ENCODE assay signal across 30 mouse cellular contexts in the genomic region with DNA sequence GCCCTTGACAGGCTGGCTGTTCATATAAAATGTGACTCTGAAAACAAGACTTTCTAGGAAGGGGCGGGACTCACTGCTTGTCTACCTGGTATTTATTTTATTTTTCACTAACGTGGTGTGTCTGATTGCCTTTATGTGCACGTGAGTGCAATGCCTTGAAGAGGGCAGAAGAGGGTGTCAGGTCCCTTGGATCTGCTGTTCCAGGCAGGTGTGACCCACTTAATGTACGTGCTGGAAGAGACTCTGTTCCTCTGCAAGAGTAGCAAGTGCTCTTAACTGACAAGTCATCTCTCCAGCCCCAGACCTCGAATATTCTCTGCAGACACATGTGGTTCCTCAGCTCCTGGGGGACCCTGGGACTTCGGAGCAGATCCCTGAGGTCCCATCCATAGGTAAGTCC. TPM values are rescaled to one million over a fixed set of nuclear protein-coding genes. Genes with fewer than 3 reads are reported as not detected.
A peak's percentile ranks its signal among the peaks of the same experiment; 100 is the strongest.
DNase-seq lines count a peak whose midpoint lies in the region; ATAC-seq and TF ChIP-seq lines count a peak whose summit lies in the region.
"Had no signal": no experiment of that assay in that cellular context is flagged by ENCODE, and none has a peak within 500 bp of the region (broad histone marks: within the 10 kb centered on the region; RNA-seq: fewer than 3 reads in every experiment).

A gene (plus strand): TSS at position 301 of the 400 bp plus-strand sequence.

- TF ChIP-seq CTCF in hindbrain, postnatal 0 days (IDR thresholded peaks at IDR 0.05; ENCODE audit: low read depth) = 0 out of 2 replicates have a peak, but pooled peaks have one; percentile 8

- no peak within 1 kb of the TSS for H3K9ac ChIP-seq in hindbrain, postnatal 0 days (replicated peaks; ENCODE audit: low read length)
- H3K9ac ChIP-seq in hindbrain, embryonic 12.5 days = no peak within 1 kb of the TSS
- H3K9ac ChIP-seq: embryonic facial prominence, embryonic 13.5 days; embryonic facial prominence, embryonic 15.5 days; forebrain, embryonic 12.5 days had no signal

- no peaks in the 10 kb centered on the region for H3K4me1 ChIP-seq in hindbrain, postnatal 0 days (ENCODE audit: insufficient read depth, low read length)
- H3K4me1 ChIP-seq in hindbrain, embryonic 12.5 days = no peaks in the 10 kb centered on the region
- H3K4me1 ChIP-seq: embryonic facial prominence, embryonic 15.5 days; forebrain, embryonic 12.5 days had no signal

- H3K27me3 ChIP-seq in hindbrain, postnatal 0 days (ENCODE audit: insufficient read depth, low read length) = no peaks in the 10 kb centered on the region
- peaks cover 4% of the 10 kb centered on the region; the same call in 1 of the 2 replicates for H3K27me3 ChIP-seq in hindbrain, embryonic 12.5 days
- H3K27me3 ChIP-seq: embryonic facial prominence, embryonic 13.5 days; embryonic facial prominence, embryonic 15.5 days; forebrain, embryonic 12.5 days had no signal

- H3K4me2 ChIP-seq in hindbrain, postnatal 0 days (ENCODE audit: low read depth, low read length) = no peak within 1 kb of the TSS
- H3K4me2 ChIP-seq in hindbrain, embryonic 12.5 days (replicated peaks) = no peak within 1 kb of the TSS
- H3K4me2 ChIP-seq: embryonic facial prominence, embryonic 13.5 days; embryonic facial prominence, embryonic 15.5 days; forebrain, embryonic 12.5 days had no signal

- no peak within 1 kb of the TSS for H3K27ac ChIP-seq in hindbrain, postnatal 0 days
- H3K27ac ChIP-seq in hindbrain, embryonic 12.5 days = no peak within 1 kb of the TSS
- H3K27ac ChIP-seq: embryonic facial prominence, embryonic 13.5 days; embryonic facial prominence, embryonic 15.5 days; forebrain, embryonic 10.5 days; forebrain, embryonic 12.5 days had no signal

- WGBS in hindbrain, postnatal 0 days = 68% methylated on average over 6 of the region's 6 CpGs
- 74% methylated on average over 6 of the region's 6 CpGs for WGBS in hindbrain, embryonic 12.5 days

- no peak for ATAC-seq in hindbrain, postnatal 0 days
- ATAC-seq in hindbrain, embryonic 12.5 days (ENCODE audit: low FRiP score) = no peak
- ATAC-seq: forebrain, embryonic 14.5 days; forebrain, embryonic 16.5 days had no signal

- H3K9me3 ChIP-seq in hindbrain, postnatal 0 days (ENCODE audit: low read length) = no peaks in the 10 kb centered on the region
- no peaks in the 10 kb centered on the region for H3K9me3 ChIP-seq in hindbrain, embryonic 12.5 days (replicated peaks)
- H3K9me3 ChIP-seq: embryonic facial prominence, embryonic 13.5 days; embryonic facial prominence, embryonic 15.5 days; forebrain, embryonic 10.5 days; forebrain, embryonic 12.5 days had no signal

- H3K4me3 ChIP-seq in hindbrain, postnatal 0 days (ENCODE audit: low read length) = no peak within 1 kb of the TSS
- H3K4me3 ChIP-seq in hindbrain, embryonic 12.5 days = no peak within 1 kb of the TSS
- H3K4me3 ChIP-seq: embryonic facial prominence, embryonic 13.5 days; embryonic facial prominence, embryonic 15.5 days; erythroblast, embryonic 14.5 days; forebrain, embryonic 10.5 days; forebrain, embryonic 12.5 days had no signal

- H3K36me3 ChIP-seq in hindbrain, postnatal 0 days (ENCODE audit: insufficient read depth, low read length) = no peaks in the 10 kb centered on the region
- no peaks in the 10 kb centered on the region for H3K36me3 ChIP-seq in hindbrain, embryonic 12.5 days
- H3K36me3 ChIP-seq: embryonic facial prominence, embryonic 13.5 days; embryonic facial prominence, embryonic 15.5 days; forebrain, embryonic 10.5 days; forebrain, embryonic 12.5 days had no signal

- DNase-seq in hindbrain, postnatal 0 days (ENCODE audit: low spot score) = no peak
- DNase-seq in thymus, postnatal 0 days (ENCODE audit: low spot score) = peak; percentile 16
- DNase-seq in thymus, postnatal 25 days = no peak
- DNase-seq in thymus, postnatal 14 days = peak; percentile 10
- no peak for DNase-seq in liver
- DNase-seq: adrenal gland, adult 2 months; adrenal gland, postnatal 10 days; adrenal gland, postnatal 25 days; cerebellum, adult 11 months; cerebellum, adult 18-20 months; cerebellum, adult 8-10 months; cerebellum, adult 9-11 months; cerebellum, postnatal 14 days; cerebellum, postnatal 36 days; embryo, embryonic 11 days had no signal

RNA-seq across cellular contexts. Expression of the gene that starts here (rescaled TPM):
- not detected in 2 replicates for total RNA-seq in hindbrain, postnatal 0 days (2014; rRNA removed)
- polyA plus RNA-seq in hindbrain, postnatal 0 days (2015; fragmentation: Nextera tagmentation; extraction: Ambion mirVana) = not detected in 2 replicates
- not detected in 2 replicates for polyA plus RNA-seq in hindbrain, embryonic 12.5 days (2016; fragmentation: Nextera tagmentation; extraction: Ambion mirVana)
- polyA plus RNA-seq in thymus, postnatal 0 days (2015; fragmentation: Nextera tagmentation; extraction: Ambion mirVana) = 0.14 and 1.2 TPM in 2 replicates
- total RNA-seq: adrenal gland, adult 2 months; adrenal gland, postnatal 10 days; adrenal gland, postnatal 25 days; adrenal gland, postnatal 4 days; common myeloid progenitor, adult 5-6 weeks; ES-E14; MEL had no signal
- polyA plus RNA-seq: adrenal gland, adult 2 months; brain, embryonic 14.5 days; C2C12; embryonic facial prominence, embryonic 11.5 days; embryonic facial prominence, embryonic 13.5 days; embryonic facial prominence, embryonic 15.5 days; erythroblast, embryonic 14.5 days; forebrain, embryonic 10.5 days; forebrain, embryonic 12.5 days; forebrain, embryonic 14.5 days; forebrain, embryonic 16.5 days had no signal

Comparison
In these comparisons a context has a peak if more than half of its experiments do, and no peak if none do; other contexts are left out.
1. DNase-seq: peak in thymus, postnatal 0 days (single experiment) and thymus, postnatal 14 days (single experiment); none in hindbrain, postnatal 0 days (single experiment), thymus, postnatal 25 days (single experiment) and liver (single experiment).